Mouse (Mus musculus) bone marrow, adult 2 months (tissue): ENCODE results near the gene Rab42.

ENCODE experiments used
- CTCF ChIP-seq: fragments of 200-500 bp; IDR thresholded peaks from 2 replicates; pipeline ENCODE4 v1.5.1; 2011; ENCODE audit warnings: low read length, control low read depth; ENCODE audit not compliant: control insufficient read depth, insufficient read depth
- POLR2A ChIP-seq: fragments of 200-500 bp; IDR thresholded peaks from 2 replicates; pipeline ENCODE4 v1.6.1; 2011; ENCODE audit warnings: low read depth, mild to moderate bottlenecking, control low read depth, low read length, borderline replicate concordance; ENCODE audit not compliant: control insufficient read depth

DNA sequence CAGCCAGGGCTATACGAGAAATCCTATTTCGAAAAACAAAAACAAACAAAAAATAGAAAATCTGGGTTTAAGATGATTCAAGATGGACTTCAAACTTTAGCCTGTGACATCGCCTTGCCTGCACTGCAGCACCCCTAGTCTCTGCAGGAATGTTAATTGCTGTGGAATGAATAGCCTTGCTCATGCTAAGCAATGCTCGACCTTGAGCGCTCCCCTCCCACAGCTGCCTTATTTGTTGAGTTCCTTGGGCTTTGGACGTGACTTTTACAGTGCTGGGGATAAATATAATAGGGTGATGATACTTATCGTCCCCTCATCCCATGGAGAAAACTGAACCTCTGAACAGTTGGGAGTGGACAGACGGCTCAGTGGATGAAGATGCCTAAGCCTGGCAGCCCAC, 12.5 kb upstream of the Rab42 start:
- TF ChIP-seq POLR2A (no peak), CTCF (no peak)
